Mouse (Mus musculus): ENCODE data around the gene Grm1.

- TF ChIP-seq CTCF (IDR thresholded peaks at IDR 0.05; ENCODE audit: low read depth, low read length): no peak
- TF ChIP-seq GATA2 (IDR thresholded peaks at IDR 0.05; ENCODE audit: borderline replicate concordance, low read depth, low read length): no peak
Measured at GRCm38 (mm10) chr10:10659976-10660375, 422.2 kb downstream of the Grm1 start.
